Mouse (Mus musculus): Measurements from ENCODE around the gene Rps29.

- no peak for TF ChIP-seq CTCF (IDR thresholded peaks at IDR 0.05; ENCODE audit: borderline replicate concordance, insufficient read depth, low read length)
- no peak for TF ChIP-seq POLR2A (IDR thresholded peaks at IDR 0.05; ENCODE audit: low read depth, low read length)
Measured at GRCm38 (mm10) chr12:69159578-69159940, 573 bp upstream of the Rps29 start.
